ENCODE assay signal across 26 mouse cellular contexts in the genomic region with DNA sequence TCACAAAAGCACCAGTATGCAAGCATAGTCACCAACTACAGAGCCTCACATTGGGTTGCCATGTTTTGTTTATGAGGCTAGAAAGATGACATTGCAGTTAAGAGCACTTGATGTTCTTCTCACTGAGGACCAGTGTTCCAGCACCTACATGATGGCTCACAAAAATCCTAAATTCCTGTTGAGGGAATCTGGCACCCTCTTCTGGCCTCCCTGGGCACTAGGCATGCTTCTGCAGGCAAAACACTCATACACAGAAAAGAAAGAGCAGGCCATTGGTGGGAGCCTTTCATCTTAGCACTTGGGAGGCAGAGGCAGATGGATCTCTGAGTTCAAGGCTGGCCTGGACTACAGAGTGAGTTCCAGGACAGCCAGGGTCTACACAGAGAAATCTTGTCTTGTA. TPM values are rescaled to one million over a fixed set of nuclear protein-coding genes. Genes with fewer than 3 reads are reported as not detected.
DNase-seq lines count a peak whose midpoint lies in the region; ATAC-seq and TF ChIP-seq lines count a peak whose summit lies in the region.
"Had no signal": no experiment of that assay in that cellular context is flagged by ENCODE, and none has a peak within 500 bp of the region (broad histone marks: within the 10 kb centered on the region; RNA-seq: fewer than 3 reads in every experiment).

No protein-coding gene starts in this region.

- no peaks in the 10 kb centered on the region for H3K36me3 ChIP-seq in kidney, postnatal 0 days (ENCODE audit: insufficient read depth, low read length)
- H3K36me3 ChIP-seq: embryonic facial prominence, embryonic 13.5 days; forebrain, embryonic 12.5 days; G1E; heart, embryonic 12.5 days; hindbrain, embryonic 10.5 days had no signal

- H3K27me3 ChIP-seq in kidney, postnatal 0 days (ENCODE audit: insufficient read depth, low read length), result no peaks in the 10 kb centered on the region
- H3K27me3 ChIP-seq: embryonic facial prominence, embryonic 13.5 days; forebrain, embryonic 12.5 days; heart, embryonic 12.5 days had no signal

- no peaks in the 10 kb centered on the region for H3K4me1 ChIP-seq in kidney, postnatal 0 days (replicated peaks; ENCODE audit: insufficient read depth, low read length)
- H3K4me1 ChIP-seq: forebrain, embryonic 12.5 days; heart, embryonic 12.5 days; hindbrain, embryonic 10.5 days had no signal

- DNase-seq in kidney, postnatal 0 days (ENCODE audit: low spot score), result no peak
- no peak for DNase-seq in kidney, postnatal 4 days
- DNase-seq in A20 (ENCODE audit: low read depth, low spot score), result peak; percentile 21
- peak; percentile 7 for DNase-seq in NIH3T3 (ENCODE audit: low read depth)
- peak; percentile 50 for DNase-seq in adipocyte (ENCODE audit: low spot score)
- no peak for DNase-seq in cerebellum, adult 11 months
- no peak for DNase-seq in natural killer cell, adult 2 months (ENCODE audit: low spot score in 2 of 2)
- DNase-seq: adrenal gland, postnatal 10 days; B cell, adult 2 months; cerebellum, adult 11-12 months; cerebellum, adult 9-11 months; cerebellum, postnatal 36 days; gastrocnemius, postnatal 14 days; heart, adult 2 months; kidney, adult 18-20 months had no signal

- TF ChIP-seq CTCF in kidney, postnatal 0 days (IDR thresholded peaks at IDR 0.05; ENCODE audit: low read depth), result peak; percentile 31; the same call in 1 of the 2 replicates

- ATAC-seq in kidney, postnatal 0 days (replicated peaks; ENCODE audit: low FRiP score, low read depth), result no peak
- ATAC-seq: forebrain, embryonic 16.5 days had no signal

- no peak overlapping the region for H3K9ac ChIP-seq in kidney, postnatal 0 days (ENCODE audit: low read depth, low read length)
- H3K9ac ChIP-seq: embryonic facial prominence, embryonic 13.5 days; forebrain, embryonic 12.5 days; heart, embryonic 12.5 days; hindbrain, embryonic 14.5 days had no signal

- H3K4me3 ChIP-seq in kidney, postnatal 0 days (replicated peaks; ENCODE audit: low read depth, low read length), result no peak overlapping the region
- H3K4me3 ChIP-seq: embryonic facial prominence, embryonic 13.5 days; forebrain, embryonic 12.5 days; heart, adult 2 months; heart, embryonic 12.5 days; hindbrain, embryonic 10.5 days had no signal

- no peaks in the 10 kb centered on the region for H3K9me3 ChIP-seq in kidney, postnatal 0 days (replicated peaks; ENCODE audit: low read length)
- H3K9me3 ChIP-seq: embryonic facial prominence, embryonic 13.5 days; forebrain, embryonic 12.5 days; G1E; heart, embryonic 12.5 days; hindbrain, embryonic 10.5 days had no signal

- no peak overlapping the region for H3K4me2 ChIP-seq in kidney, postnatal 0 days (ENCODE audit: low read length)
- H3K4me2 ChIP-seq: embryonic facial prominence, embryonic 13.5 days; forebrain, embryonic 12.5 days; heart, embryonic 12.5 days; hindbrain, embryonic 14.5 days had no signal

- no peak overlapping the region for H3K27ac ChIP-seq in kidney, postnatal 0 days
- H3K27ac ChIP-seq: embryonic facial prominence, embryonic 13.5 days; forebrain, embryonic 12.5 days; heart, adult 2 months; hindbrain, embryonic 10.5 days; hindbrain, embryonic 14.5 days had no signal

RNA-seq across cellular contexts. Expression of a gene that starts 25.4 kb away (rescaled TPM):
- 0.08 TPM in 1 of 2 replicates, not detected in the other for polyA plus RNA-seq in kidney, postnatal 0 days (2015; fragmentation: Nextera tagmentation; extraction: Ambion mirVana)
- polyA plus RNA-seq: brain, embryonic 14.5 days; forebrain, embryonic 16.5 days; frontal cortex, adult 2 months; G1E; gonadal fat pad, adult 2 months; heart, embryonic 12.5 days; heart, embryonic 16.5 days; hindbrain, embryonic 10.5 days had no signal

RNA-seq across cellular contexts. Expression of a gene that starts 33.0 kb away (rescaled TPM):
- polyA plus RNA-seq in kidney, postnatal 0 days (2015; fragmentation: Nextera tagmentation; extraction: Ambion mirVana), result 31.0 and 32.0 TPM in 2 replicates

Comparison
In these comparisons a context has a peak if more than half of its experiments do, and no peak if none do; other contexts are left out.
1. DNase-seq: peak in A20 (single experiment), NIH3T3 (single experiment) and adipocyte (single experiment); none in kidney, postnatal 0 days (single experiment), kidney, postnatal 4 days (0 of 2), cerebellum, adult 11 months (single experiment) and natural killer cell, adult 2 months (0 of 2).